Mouse (Mus musculus) C2C12 (cell line): ENCODE measurements around the gene Rab38.

Experiments used
- CTCF ChIP-seq: IDR thresholded peaks from one replicate; pipeline ENCODE4 v1.5.1; 2011; ENCODE audit not compliant: control insufficient read depth, insufficient read depth, insufficient read length
- MYOD1 ChIP-seq: IDR thresholded peaks from one replicate; pipeline ENCODE4 v1.6.1; 2011; ENCODE audit warnings: low read depth; ENCODE audit not compliant: control insufficient read depth, insufficient read length

- TF ChIP-seq CTCF, result no peak
- no peak for TF ChIP-seq MYOD1
Measured at GRCm38 (mm10) chr7:88443435-88443834, 13.4 kb downstream of the Rab38 start.
